Mouse (Mus musculus) limb, embryonic 13.5 days (tissue): ENCODE measurements around the gene Gm10762. TPM values are rescaled to one million over a fixed set of nuclear protein-coding genes. Genes with fewer than 3 reads are reported as not detected.
A peak's percentile ranks its signal among the peaks of the same experiment; 100 is the strongest.

ENCODE experiments used
- ATAC-seq: fragments of 200-750 bp; cut with Nextera tagmentation; 2 replicates; pipeline ENCODE4 v1.8.0; 2017; ENCODE audit warnings: low read depth, moderate number of reproducible peaks, moderate TSS enrichment; ENCODE audit not compliant: low FRiP score
- H3K27ac ChIP-seq: fragments of 300-500 bp; sonication (generic); 2 replicates; pipeline ENCODE4 v1.5.1; 2015; ENCODE audit warnings: inconsistent platforms, mild to moderate bottlenecking, moderate library complexity
- H3K27me3 ChIP-seq: fragments of 300-500 bp; sonication (generic); 2 replicates; pipeline ENCODE4 v1.6.1; 2015; ENCODE audit warnings: mild to moderate bottlenecking, inconsistent platforms
- H3K36me3 ChIP-seq: fragments of 300-500 bp; sonication (generic); 2 replicates; pipeline ENCODE4 v1.6.1; 2015; ENCODE audit warnings: inconsistent platforms, mild to moderate bottlenecking, moderate library complexity
- H3K4me1 ChIP-seq: fragments of 300-500 bp; sonication (generic); 2 replicates; pipeline ENCODE4 v1.6.1; 2015; ENCODE audit warnings: inconsistent platforms
- H3K4me2 ChIP-seq: fragments of 300-500 bp; sonication (generic); replicated peaks from 2 replicates; pipeline ENCODE4 v1.6.1; 2015; ENCODE audit warnings: inconsistent platforms, mild to moderate bottlenecking, moderate library complexity
- H3K4me3 ChIP-seq: fragments of 300-500 bp; sonication (generic); 2 replicates; pipeline ENCODE4 v1.5.1; 2015; ENCODE audit warnings: moderate library complexity, mild to moderate bottlenecking, inconsistent platforms
- H3K9ac ChIP-seq: fragments of 300-500 bp; sonication (generic); 2 replicates; pipeline ENCODE4 v1.6.1; 2015; ENCODE audit warnings: mild to moderate bottlenecking, inconsistent platforms
- H3K9me3 ChIP-seq: fragments of 300-500 bp; sonication (generic); 2 replicates; pipeline ENCODE4 v1.6.1; 2016; ENCODE audit warnings: inconsistent platforms
- WGBS: fragments of 180-500 bp; shearing (Covaris S2); methylation state at CpG from one replicate; pipeline ENCODE4 v1.1.7; 2015; 5-methylcytosine and 5-hydroxymethylcytosine counted together
- microRNA-seq: library from miRNA; unstranded; fragments of <30 nt; microRNA quantifications from one replicate; pipeline ENCODE4, GENCODE M21; 2016
- polyA plus RNA-seq: library from polyadenylated mRNA; unstranded; fragments of >200 nt; fragmentation: Nextera tagmentation; extraction: Ambion mirVana; gene quantifications from 2 replicates; pipeline ENCODE4 v1.2.1, GENCODE M21; 2015

Gm10762 gene
- polyA plus RNA-seq, 1 experiment from 2014 or later, result 21.3 TPM

- no peak overlapping the region for H3K9ac ChIP-seq
- H3K4me3 ChIP-seq, result no peak overlapping the region
- no peak overlapping the region for H3K4me2 ChIP-seq
- H3K4me1 ChIP-seq, result no peaks in the 10 kb centered on the region
- ATAC-seq, result no peak
- no peak overlapping the region for H3K27ac ChIP-seq
- no peaks in the 10 kb centered on the region for H3K36me3 ChIP-seq
- no peaks in the 10 kb centered on the region for H3K9me3 ChIP-seq
- no peaks in the 10 kb centered on the region for H3K27me3 ChIP-seq
Measured at GRCm38 (mm10) chr2:128954186-128954585, 13.3 kb downstream of the Gm10762 start.

- Histone ChIP-seq H3K36me3 (no peaks in the 10 kb centered on the region), H3K9me3 (no peaks in the 10 kb centered on the region), H3K27ac (no peak overlapping the region), H3K4me3 (no peak overlapping the region), H3K9ac (no peak overlapping the region), H3K4me2 (no peak overlapping the region), H3K27me3 (no peaks in the 10 kb centered on the region), H3K4me1 (peaks cover under 1% of the 10 kb centered on the region; the same call in 1 of the 2 replicates)
- ATAC-seq, result no peak
- 33% methylated on average over 6 of the region's 6 CpGs for WGBS
Measured at GRCm38 (mm10) chr2:128947962-128948588, 19.4 kb downstream of the Gm10762 start.

- H3K9ac ChIP-seq, result peak within 1 kb of the TSS; percentile 72
- H3K4me3 ChIP-seq, result peak within 1 kb of the TSS; percentile 60
- ATAC-seq, result peak; percentile 95
- H3K36me3 ChIP-seq, result peaks cover 6% of the 10 kb centered on the region; the same call in 1 of the 2 replicates
- WGBS, result 1% methylated on average over 65 of the region's 65 CpGs
- H3K9me3 ChIP-seq, result no peaks in the 10 kb centered on the region
- H3K4me2 ChIP-seq, result peak within 1 kb of the TSS; percentile 69
- no peaks in the 10 kb centered on the region for H3K27me3 ChIP-seq
- peaks cover 5% of the 10 kb centered on the region; the same call in 1 of the 2 replicates for H3K4me1 ChIP-seq
- peak within 1 kb of the TSS; percentile 85 for H3K27ac ChIP-seq
Measured at GRCm38 (mm10) chr2:128943538-128944528, 23.7 kb downstream of the Gm10762 start, which contains the start of gene Zc3h8. Gene Zc3h8 (minus strand): TSS chr2:128944077.

GRCm38 (mm10) chr2:128936256-128936655 lies 31.3 kb downstream of the Gm10762 start:
- Histone ChIP-seq H3K27me3 (no peaks in the 10 kb centered on the region), H3K4me3 (no peak overlapping the region), H3K4me1 (no peaks in the 10 kb centered on the region), H3K36me3 (peaks cover 27% of the 10 kb centered on the region), H3K9me3 (no peaks in the 10 kb centered on the region), H3K4me2 (no peak overlapping the region), H3K27ac (no peak overlapping the region), H3K9ac (no peak overlapping the region)
- ATAC-seq, result no peak
- WGBS, result 91% methylated on average over 3 of the region's 3 CpGs

- ATAC-seq, result no peak
- H3K36me3 ChIP-seq, result peaks cover 31% of the 10 kb centered on the region
- H3K4me3 ChIP-seq, result no peak overlapping the region
- no peaks in the 10 kb centered on the region for H3K27me3 ChIP-seq
- no peak overlapping the region for H3K27ac ChIP-seq
- no peak overlapping the region for H3K4me2 ChIP-seq
- no peak overlapping the region for H3K9ac ChIP-seq
- H3K4me1 ChIP-seq, result no peaks in the 10 kb centered on the region
- H3K9me3 ChIP-seq, result no peaks in the 10 kb centered on the region
Measured at GRCm38 (mm10) chr2:128930704-128931103, 36.8 kb downstream of the Gm10762 start.

GRCm38 (mm10) chr2:128928446-128928845 lies 39.1 kb downstream of the Gm10762 start:
- no peaks in the 10 kb centered on the region for H3K27me3 ChIP-seq
- 88% methylated on average over 3 of the region's 3 CpGs for WGBS
- no peak for ATAC-seq
- no peaks in the 10 kb centered on the region for H3K9me3 ChIP-seq
- H3K4me1 ChIP-seq, result no peaks in the 10 kb centered on the region
- no peak overlapping the region for H3K27ac ChIP-seq
- H3K4me3 ChIP-seq, result no peak overlapping the region
- H3K36me3 ChIP-seq, result peaks cover 27% of the 10 kb centered on the region
- H3K4me2 ChIP-seq, result no peak overlapping the region
- no peak overlapping the region for H3K9ac ChIP-seq

GRCm38 (mm10) chr2:128924799-128925198 lies 42.7 kb downstream of the Gm10762 start:
- Histone ChIP-seq H3K4me1 (no peaks in the 10 kb centered on the region), H3K36me3 (peaks cover 17% of the 10 kb centered on the region), H3K9ac (no peak overlapping the region), H3K4me2 (no peak overlapping the region), H3K4me3 (no peak overlapping the region), H3K9me3 (no peaks in the 10 kb centered on the region), H3K27me3 (no peaks in the 10 kb centered on the region), H3K27ac (no peak overlapping the region)
- no peak for ATAC-seq
- 82% methylated on average over 4 of the region's 4 CpGs for WGBS

Small RNAs within 50 kb of the gene (microRNA-seq; reads per million reads assigned to microRNA genes)
- not detected for gene Gm22859

Other genes with a start within 250 kb of the Gm10762 start
- 31.3 and 33.8 TPM in 2 replicates for gene Tmem87b, start 149.6 kb downstream of the Gm10762 start, polyA plus RNA-seq
- gene Fbln7, start 104.7 kb downstream of the Gm10762 start, polyA plus RNA-seq, result 6.3 and 7.3 TPM in 2 replicates
- gene Zc3h8, start 23.6 kb downstream of the Gm10762 start, polyA plus RNA-seq, result 7.5 and 9.3 TPM in 2 replicates
- gene Zc3h6, start 323 bp downstream of the Gm10762 start, polyA plus RNA-seq, result 1.9 and 2.0 TPM in 2 replicates
- 0.09 and 0.14 TPM in 2 replicates for gene Vinac1, start 80.4 kb upstream of the Gm10762 start, polyA plus RNA-seq
- 19.4 and 22.0 TPM in 2 replicates for gene Ttl, start 98.2 kb upstream of the Gm10762 start, polyA plus RNA-seq
- gene Polr1b, start 133.3 kb upstream of the Gm10762 start, polyA plus RNA-seq, result 28.6 and 30.4 TPM in 2 replicates
- gene Chchd5, start 162.0 kb upstream of the Gm10762 start, polyA plus RNA-seq, result 29.1 and 30.1 TPM in 2 replicates
- 33.8 and 35.5 TPM in 2 replicates for gene Slc20a1, start 231.0 kb upstream of the Gm10762 start, polyA plus RNA-seq